Mouse (Mus musculus): ENCODE results near the gene Shank3.

The Shank3 gene

DNA sequence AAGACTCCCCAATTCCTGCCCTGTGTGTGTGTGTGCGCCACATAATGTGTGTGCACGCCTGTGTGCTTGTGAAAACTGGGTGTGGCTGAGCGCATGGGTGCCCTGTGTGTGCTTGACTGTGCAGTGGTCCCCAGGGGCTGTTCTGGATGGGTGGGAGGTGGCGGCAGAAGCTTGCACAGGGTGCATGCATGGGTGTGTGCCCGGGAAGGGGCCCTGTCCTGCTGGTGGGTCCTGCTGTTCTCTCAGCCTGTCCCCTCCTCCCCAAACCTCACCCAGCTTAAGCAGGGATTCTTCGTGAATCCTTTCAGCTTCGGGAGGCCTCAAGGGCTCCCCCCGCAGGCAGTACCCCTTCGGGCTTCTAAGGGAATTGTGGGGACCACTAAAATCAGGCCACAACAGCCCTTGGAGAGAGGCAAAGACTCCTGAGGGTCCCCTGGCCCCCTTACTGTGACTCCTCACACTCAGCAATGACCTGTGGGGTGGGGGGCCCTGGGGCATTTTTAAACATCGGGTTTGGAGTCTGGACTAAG, 59.8 kb downstream of the Shank3 start:
- peak; percentile 49 for DNase-seq

GRCm38 (mm10) chr15:89568114-89568513, 68.7 kb downstream of the Shank3 start, which contains the start of gene Acr:
Gene Acr, plus strand, starts transcription at chr15:89568326.
- no peak for DNase-seq

- DNase-seq, result no peak
These were observed 72.7 kb downstream of the Shank3 start for GRCm38 (mm10) chr15:89572147-89572546.

GRCm38 (mm10) chr15:89582494-89582893, 83.1 kb downstream of the Shank3 start:
- no peak for DNase-seq

GRCm38 (mm10) chr15:89585101-89585500, 85.7 kb downstream of the Shank3 start:
- no peak for DNase-seq

GRCm38 (mm10) chr15:89585631-89586030, 86.2 kb downstream of the Shank3 start:
- DNase-seq, result no peak

- no peak for DNase-seq
These were observed 89.7 kb downstream of the Shank3 start for GRCm38 (mm10) chr15:89589146-89589545.

DNA sequence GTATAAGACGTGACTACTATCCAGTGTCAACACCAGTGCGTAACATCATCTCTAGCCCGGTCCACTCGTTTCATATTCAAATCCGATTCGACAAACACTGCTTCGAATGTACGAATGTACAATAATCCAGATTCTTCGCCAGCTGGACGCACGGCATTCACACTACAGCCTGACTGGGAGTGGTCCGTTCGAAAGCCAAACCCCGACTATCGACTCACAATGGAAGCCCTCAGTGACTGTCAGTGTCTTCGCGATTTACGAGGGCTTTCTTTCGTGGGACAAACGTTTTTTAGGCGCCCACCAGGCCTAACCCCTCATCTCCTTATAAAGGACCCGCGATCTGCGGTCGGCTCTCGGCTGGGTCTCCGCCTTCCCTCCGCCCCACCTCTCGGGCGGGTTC, 91.9 kb downstream of the Shank3 start:
- DNase-seq, result peak; percentile 35

GRCm38 (mm10) chr15:89591723-89592455, 92.5 kb downstream of the Shank3 start, which contains the start of gene Rabl2:
Gene Rabl2, minus strand, starts transcription at chr15:89591923.
- peak; percentile 83 for DNase-seq

DNA sequence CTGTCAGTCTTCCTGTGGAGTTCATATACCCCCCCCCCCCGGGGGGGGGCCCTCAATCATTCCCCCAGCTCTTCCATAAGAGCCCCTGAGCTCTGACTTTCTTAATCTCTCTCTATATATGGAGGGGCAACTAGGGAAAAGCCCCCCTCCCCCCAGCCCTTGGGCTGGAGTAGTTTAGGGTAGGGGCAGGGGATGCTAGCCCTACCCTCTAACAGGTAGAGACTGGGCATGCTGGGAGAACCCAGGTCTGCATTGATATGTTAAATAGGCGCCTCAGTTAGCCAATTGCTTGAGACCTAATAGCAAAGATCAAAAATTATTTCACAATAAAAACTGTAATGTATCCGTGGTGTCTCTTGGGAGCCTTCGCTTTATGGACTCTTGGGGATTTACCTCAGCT, 93.1 kb downstream of the Shank3 start:
- DNase-seq, result peak; percentile 28

- DNase-seq, result no peak
These were observed 106.6 kb downstream of the Shank3 start for GRCm38 (mm10) chr15:89605822-89606570.

- DNase-seq, result no peak
These were observed 108.1 kb downstream of the Shank3 start for GRCm38 (mm10) chr15:89607480-89607879.

DNA sequence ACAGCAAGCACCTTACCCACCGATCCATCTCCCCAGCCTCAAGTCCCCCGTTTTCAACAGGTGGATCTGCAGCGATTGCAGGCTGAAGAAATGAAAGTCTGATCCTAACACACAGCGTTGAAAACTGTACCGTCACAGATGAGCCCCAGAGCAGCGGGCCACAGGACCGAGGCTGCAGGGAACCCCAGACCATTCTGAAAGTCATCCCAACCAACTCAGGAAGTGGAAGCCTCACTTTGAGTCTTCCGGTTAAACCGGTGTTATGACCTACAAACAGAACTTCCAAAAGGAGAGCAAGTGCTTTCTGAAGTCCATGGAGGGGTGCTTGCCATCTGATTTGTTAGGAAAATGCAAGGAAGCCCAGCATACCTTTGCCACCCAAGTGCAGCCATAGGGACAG, 108.5 kb downstream of the Shank3 start:
- DNase-seq, result no peak

All from cerebellum, adult 9-10 months (tissue).